ENCODE assay signal across 26 mouse cellular contexts in the genomic region with DNA sequence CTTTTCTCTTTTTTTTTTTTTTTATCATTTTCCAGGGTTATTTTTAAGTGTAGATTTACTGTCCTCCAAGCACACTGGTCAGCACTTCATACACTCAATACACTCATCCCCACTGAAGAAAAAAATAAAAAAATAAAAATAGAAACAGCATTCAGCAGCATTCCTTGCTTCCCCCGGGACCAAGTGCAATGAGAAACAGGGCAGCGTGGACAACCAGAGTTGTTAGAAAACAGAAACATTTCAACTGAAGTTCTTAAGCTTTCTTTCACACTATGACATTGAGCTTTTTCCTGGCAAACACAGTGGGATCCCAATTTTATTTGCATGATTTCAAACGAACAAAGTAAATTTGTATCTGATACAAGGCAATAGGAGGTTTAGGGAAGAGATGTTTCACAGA.
DNase-seq lines count a peak whose midpoint lies in the region; ATAC-seq and TF ChIP-seq lines count a peak whose summit lies in the region.
"Had no signal": no experiment of that assay in that cellular context is flagged by ENCODE, and none has a peak within 500 bp of the region (broad histone marks: within the 10 kb centered on the region; RNA-seq: fewer than 3 reads in every experiment).

No protein-coding gene starts in this region.

- no peaks in the 10 kb centered on the region for H3K9me3 ChIP-seq in kidney, postnatal 0 days (replicated peaks; ENCODE audit: low read length)
- H3K9me3 ChIP-seq: embryonic facial prominence, embryonic 15.5 days; forebrain, embryonic 13.5 days; heart, embryonic 10.5 days; heart, embryonic 15.5 days; hindbrain, embryonic 13.5 days; limb, embryonic 13.5 days; lung, embryonic 15.5 days; midbrain, embryonic 10.5 days had no signal

- H3K4me1 ChIP-seq in kidney, postnatal 0 days (replicated peaks; ENCODE audit: insufficient read depth, low read length) = no peaks in the 10 kb centered on the region
- H3K4me1 ChIP-seq: embryonic facial prominence, embryonic 15.5 days; forebrain, embryonic 13.5 days; heart, embryonic 10.5 days; heart, embryonic 15.5 days; hindbrain, embryonic 13.5 days; limb, embryonic 13.5 days; lung, embryonic 15.5 days; midbrain, embryonic 10.5 days had no signal

- no peak overlapping the region for H3K27ac ChIP-seq in kidney, postnatal 0 days
- peak overlapping the region; percentile 48; the same call in 1 of the 2 replicates for H3K27ac ChIP-seq in left cerebral cortex, adult 2 months
- H3K27ac ChIP-seq: embryonic facial prominence, embryonic 15.5 days; forebrain, embryonic 13.5 days; gastrocnemius, adult 2 months; heart, embryonic 10.5 days; heart, embryonic 15.5 days; hindbrain, embryonic 13.5 days; limb, embryonic 13.5 days; lung, embryonic 15.5 days; midbrain, embryonic 10.5 days had no signal

- H3K36me3 ChIP-seq in kidney, postnatal 0 days (ENCODE audit: insufficient read depth, low read length) = no peaks in the 10 kb centered on the region
- H3K36me3 ChIP-seq: embryonic facial prominence, embryonic 15.5 days; heart, embryonic 10.5 days; heart, embryonic 15.5 days; hindbrain, embryonic 13.5 days; limb, embryonic 13.5 days; lung, embryonic 15.5 days; midbrain, embryonic 10.5 days had no signal

- TF ChIP-seq CTCF in kidney, postnatal 0 days (IDR thresholded peaks at IDR 0.05; ENCODE audit: low read depth) = no peak
- TF ChIP-seq CTCF in left cerebral cortex, adult 2 months (IDR thresholded peaks at IDR 0.05) = no peak

- WGBS in kidney, postnatal 0 days = 57% methylated on average over 3 of the region's 3 CpGs

- no peak overlapping the region for H3K9ac ChIP-seq in kidney, postnatal 0 days (ENCODE audit: low read depth, low read length)
- H3K9ac ChIP-seq: embryonic facial prominence, embryonic 15.5 days; forebrain, embryonic 13.5 days; heart, embryonic 15.5 days; hindbrain, embryonic 13.5 days; limb, embryonic 13.5 days; lung, embryonic 15.5 days had no signal

- intact Hi-C loops in left cerebral cortex, adult 2 months (cut with DNase I) = no loop called here
- intact Hi-C loops in left cerebral cortex, postnatal 14 days (cut with DNase I) = no loop called here

- no peak overlapping the region for H3K4me2 ChIP-seq in kidney, postnatal 0 days (ENCODE audit: low read length)
- H3K4me2 ChIP-seq: embryonic facial prominence, embryonic 15.5 days; forebrain, embryonic 13.5 days; heart, embryonic 15.5 days; hindbrain, embryonic 13.5 days; limb, embryonic 13.5 days; liver, embryonic 11.5 days; lung, embryonic 15.5 days had no signal

- H3K27me3 ChIP-seq in kidney, postnatal 0 days (ENCODE audit: insufficient read depth, low read length) = no peaks in the 10 kb centered on the region
- H3K27me3 ChIP-seq: embryonic facial prominence, embryonic 15.5 days; forebrain, embryonic 13.5 days; heart, embryonic 15.5 days; hindbrain, embryonic 13.5 days; limb, embryonic 13.5 days; lung, embryonic 15.5 days had no signal

- peak; percentile 50 for ATAC-seq in frontal cortex, adult (ENCODE audit: low TSS enrichment)
- no peak for ATAC-seq in kidney, postnatal 0 days (replicated peaks; ENCODE audit: low FRiP score, low read depth)
- ATAC-seq: intestine, postnatal 0 days; midbrain, embryonic 16.5 days had no signal

- no peak overlapping the region for H3K4me3 ChIP-seq in kidney, postnatal 0 days (replicated peaks; ENCODE audit: low read depth, low read length)
- no peak overlapping the region for H3K4me3 ChIP-seq in left cerebral cortex, adult 2 months
- H3K4me3 ChIP-seq: embryonic facial prominence, embryonic 15.5 days; forebrain, embryonic 13.5 days; gastrocnemius, adult 2 months; heart, embryonic 10.5 days; heart, embryonic 15.5 days; hindbrain, embryonic 13.5 days; limb, embryonic 13.5 days; lung, embryonic 15.5 days; midbrain, embryonic 10.5 days had no signal

- DNase-seq in frontal cortex, postnatal 25 days (ENCODE audit: low spot score in 2 of 2) = no peak
- DNase-seq in kidney, postnatal 0 days (ENCODE audit: low spot score) = peak; percentile 49
- DNase-seq in kidney, adult 8-10 months = no peak
- no peak for DNase-seq in left cerebral cortex, adult 2 months (ENCODE audit: extremely low spot score in 1 of 2, low spot score in 2 of 2)
- no peak for DNase-seq in left cerebral cortex, postnatal 14 days (ENCODE audit: low spot score in 2 of 2)
- no peak for DNase-seq in urinary bladder, postnatal 14 days (ENCODE audit: low spot score)
- DNase-seq: adrenal gland, postnatal 14 days; cerebellum, adult 11-12 months; cerebellum, adult 9-11 months; embryo, embryonic 11 days; gastrocnemius, adult 2 months; heart, postnatal 36 days; thymus, adult 2 months; thymus, postnatal 36 days had no signal
